Mouse (Mus musculus) CH12.LX (cell line): Measurements from ENCODE around the gene Pld1.

ENCODE experiments used
- CTCF ChIP-seq, 2 experiments: IDR thresholded peaks in 1 of 2; conservative IDR thresholded peaks in 1 of 2; 2 replicates each; pipeline ENCODE4 v1.5.1; 2011 to 2012; ENCODE audit warnings: low read depth in 2 of 2, low read length in 2 of 2, improper control_type of control experiment in 1 of 2, inconsistent platforms in 1 of 2, mild to moderate bottlenecking in 1 of 2, moderate library complexity in 1 of 2
- E2F4 ChIP-seq: IDR thresholded peaks from 2 replicates; pipeline ENCODE4 v1.6.1; 2011; ENCODE audit warnings: low read depth, low read length, improper control_type of control experiment; ENCODE audit not compliant: insufficient replicate concordance
- IRF4 ChIP-seq: IDR thresholded peaks from 2 replicates; pipeline ENCODE4 v1.6.1; 2014; ENCODE audit warnings: low read depth, mild to moderate bottlenecking, inconsistent platforms, low read length, improper control_type of control experiment
- MEF2A ChIP-seq: IDR thresholded peaks from 2 replicates; pipeline ENCODE4 v1.6.1; 2014; ENCODE audit warnings: low read depth, mild to moderate bottlenecking, inconsistent platforms, low read length, improper control_type of control experiment, borderline replicate concordance
- MYC ChIP-seq: IDR thresholded peaks from 2 replicates; pipeline ENCODE4 v1.6.1; 2011; ENCODE audit warnings: low read depth, mild to moderate bottlenecking, improper control_type of control experiment, low read length
- SIN3A ChIP-seq: IDR thresholded peaks from 2 replicates; pipeline ENCODE4 v1.6.1; 2012; ENCODE audit warnings: low read length, improper control_type of control experiment, inconsistent platforms
- USF1 ChIP-seq: IDR thresholded peaks from 2 replicates; pipeline ENCODE4 v1.6.1; 2014; ENCODE audit warnings: low read depth, mild to moderate bottlenecking, inconsistent platforms, low read length, improper control_type of control experiment

GRCm38 (mm10) chr3:27941634-27942033 lies 3.1 kb downstream of the Pld1 start:
- TF ChIP-seq CTCF (conservative IDR thresholded peaks at IDR 0.05 in 1 of 2, IDR thresholded peaks at IDR 0.05 in 1 of 2; ENCODE audit: low read depth in 2 of 2, low read length in 2 of 2) (no peak), IRF4 (no peak), SIN3A (no peak), USF1 (no peak), MYC (no peak), E2F4 (no peak), MEF2A (no peak)
